Mouse (Mus musculus) testis, adult 2 months (tissue): ENCODE measurements around the gene Gm45021. TPM values are rescaled to one million over a fixed set of nuclear protein-coding genes. Genes with fewer than 3 reads are reported as not detected.

Experiments used
- H3K27ac ChIP-seq: fragments of 200-500 bp; 2 replicates; pipeline ENCODE4 v1.5.1; 2012; ENCODE audit warnings: low read depth, low read length; ENCODE audit not compliant: control insufficient read depth, insufficient read depth
- H3K27me3 ChIP-seq: fragments of 200-500 bp; 2 replicates; pipeline ENCODE4 v1.6.1; 2012; ENCODE audit warnings: mild to moderate bottlenecking, low read length, moderate library complexity; ENCODE audit not compliant: control insufficient read depth, insufficient read depth
- H3K36me3 ChIP-seq: fragments of 200-500 bp; 2 replicates; pipeline ENCODE4 v1.6.1; 2012; ENCODE audit warnings: mild to moderate bottlenecking, low read length; ENCODE audit not compliant: control insufficient read depth, insufficient read depth
- H3K4me1 ChIP-seq: fragments of 200-500 bp; 2 replicates; pipeline ENCODE4 v1.6.1; 2012; ENCODE audit warnings: low read length; ENCODE audit not compliant: control insufficient read depth, insufficient read depth
- H3K4me3 ChIP-seq: fragments of 200-500 bp; 2 replicates; pipeline ENCODE4 v1.5.1; 2012; ENCODE audit warnings: low read depth, mild to moderate bottlenecking, low read length, moderate library complexity, mixed read lengths; ENCODE audit not compliant: control insufficient read depth
- CTCF ChIP-seq: fragments of 200-500 bp; IDR thresholded peaks from 2 replicates; pipeline ENCODE4 v1.5.1; 2012; ENCODE audit warnings: low read depth, mild to moderate bottlenecking, inconsistent platforms, low read length, moderate library complexity; ENCODE audit not compliant: control insufficient read depth, insufficient read depth, insufficient replicate concordance
- POLR2A ChIP-seq: fragments of 200-500 bp; IDR thresholded peaks from 2 replicates; pipeline ENCODE4 v1.6.1; 2012; ENCODE audit warnings: low read depth, mild to moderate bottlenecking, inconsistent platforms, low read length, moderate library complexity; ENCODE audit not compliant: control insufficient read depth
- polyA plus RNA-seq: library from polyadenylated mRNA; depleted of rRNA; stranded (reverse); fragments of >200 nt; gene quantifications from 2 replicates; pipeline ENCODE4 v1.2.3, GENCODE M21; 2012

The Gm45021 gene
- polyA plus RNA-seq, 1 experiment: not detected

DNA sequence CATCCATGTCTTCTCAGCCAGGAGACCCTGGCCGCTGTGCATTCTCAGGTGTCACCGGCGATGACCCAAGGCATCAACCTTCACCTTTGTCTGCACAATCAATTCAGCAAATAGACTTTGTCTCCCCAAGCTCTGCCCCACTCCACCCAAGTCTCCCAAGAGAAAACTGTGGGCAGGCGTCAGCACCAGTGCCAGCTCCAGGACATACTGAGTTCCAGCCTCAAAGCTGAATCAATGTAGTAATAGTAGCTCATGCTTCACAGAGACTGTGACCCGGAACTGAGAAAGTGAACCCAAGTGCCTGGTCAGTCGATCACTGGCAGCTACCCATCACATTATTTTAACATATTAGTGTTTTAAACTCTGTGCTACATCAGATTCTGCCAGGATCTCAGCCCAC lies 41.1 kb upstream of the Gm45021 start:
- no peak overlapping the region for H3K27ac ChIP-seq
- no peak overlapping the region for H3K4me3 ChIP-seq
- H3K4me1 ChIP-seq: peaks cover 3% of the 10 kb centered on the region; the same call in 1 of the 2 replicates
- no peaks in the 10 kb centered on the region for H3K36me3 ChIP-seq
- no peaks in the 10 kb centered on the region for H3K27me3 ChIP-seq
- TF ChIP-seq POLR2A (no peak), CTCF (no peak)

DNA sequence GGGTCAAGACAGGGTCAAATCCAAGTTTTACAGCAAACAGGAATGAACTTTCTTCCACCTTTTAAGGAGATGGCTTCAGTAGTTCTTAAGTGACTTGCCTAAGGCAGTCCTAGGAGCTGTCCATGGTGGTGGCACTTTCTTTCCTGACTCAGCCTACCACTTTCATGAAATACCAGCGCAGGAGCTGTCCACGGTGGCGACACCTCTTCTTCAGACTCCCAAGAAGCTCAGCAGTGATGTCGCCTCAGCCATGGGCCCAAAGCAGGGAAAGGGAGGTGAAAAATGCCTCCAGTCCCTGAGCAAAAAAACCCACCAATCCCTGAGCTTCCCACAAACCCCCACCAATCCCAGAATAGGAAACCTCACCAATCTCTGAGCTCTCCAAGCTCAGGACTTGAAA lies 36.5 kb upstream of the Gm45021 start:
- Histone ChIP-seq H3K36me3 (no peaks in the 10 kb centered on the region), H3K4me1 (peaks cover 19% of the 10 kb centered on the region), H3K27me3 (no peaks in the 10 kb centered on the region), H3K4me3 (peak overlapping the region; percentile 17), H3K27ac (no peak overlapping the region)
- TF ChIP-seq POLR2A (no peak), CTCF (no peak)

DNA sequence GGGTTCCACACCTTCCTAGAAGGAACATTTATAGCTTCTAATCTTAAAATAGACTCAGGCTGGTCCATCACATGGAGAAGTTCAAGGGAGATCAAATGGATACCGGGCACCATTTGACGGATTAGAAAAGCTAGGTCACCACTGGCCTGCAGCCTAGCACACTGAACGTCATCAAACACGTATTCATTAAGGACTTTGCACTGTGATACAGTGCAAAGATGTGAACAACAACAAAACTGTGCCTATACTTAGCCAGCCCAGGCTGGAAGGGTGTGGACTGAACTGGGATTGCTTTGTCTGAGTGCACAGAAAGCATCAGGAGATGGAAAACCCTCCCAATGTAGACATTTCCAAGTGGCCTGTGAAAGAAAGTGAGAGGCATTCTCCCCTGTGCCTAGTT lies 35.6 kb upstream of the Gm45021 start:
- H3K4me3 ChIP-seq: peak overlapping the region; percentile 95
- TF ChIP-seq POLR2A (no peak), CTCF (no peak)
- H3K27me3 ChIP-seq: no peaks in the 10 kb centered on the region
- H3K4me1 ChIP-seq: peaks cover 16% of the 10 kb centered on the region
- no peaks in the 10 kb centered on the region for H3K36me3 ChIP-seq
- peak overlapping the region; percentile 99 for H3K27ac ChIP-seq

DNA sequence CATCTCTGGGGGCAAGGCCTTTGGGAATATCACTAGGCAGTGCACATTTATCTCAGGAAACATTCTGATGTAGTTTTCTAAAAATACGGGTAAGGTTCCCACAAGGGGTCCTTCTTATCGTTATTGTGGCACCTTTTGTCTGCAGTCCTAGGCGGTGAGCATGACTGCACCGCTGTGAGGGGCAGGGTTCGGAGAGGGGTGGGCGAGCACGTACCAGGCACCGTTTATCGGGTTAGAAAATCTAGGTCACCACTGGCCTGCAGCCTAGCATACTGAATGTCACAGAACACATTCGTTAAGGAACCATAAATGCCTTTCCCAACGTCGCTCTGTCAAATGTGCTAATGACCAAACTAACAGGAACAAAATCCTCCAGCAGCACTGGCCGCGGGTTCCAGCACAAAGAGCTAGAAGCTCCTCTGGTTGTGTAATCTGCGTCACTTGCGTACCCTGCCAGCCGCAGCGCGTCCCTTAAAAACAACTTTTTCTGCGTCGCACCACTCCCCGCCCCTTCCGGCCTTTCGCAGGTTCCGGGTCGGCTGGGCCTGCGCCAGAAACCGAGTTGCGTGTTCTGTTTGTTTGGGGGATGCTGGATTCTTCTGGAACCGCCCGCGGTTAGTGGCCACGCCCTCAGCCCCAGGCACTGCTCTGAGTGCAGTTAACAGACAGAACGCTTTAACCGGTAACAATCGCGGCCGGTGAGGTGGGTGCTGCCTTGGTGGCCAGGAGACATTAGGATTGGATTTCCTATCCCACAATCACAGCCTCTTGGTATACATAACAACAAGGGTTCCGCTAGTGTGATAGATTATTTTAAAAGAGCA lies 34.9 kb upstream of the Gm45021 start, which contains the start of gene Lrrc61:
Gene Lrrc61, plus strand, starts transcription at position 517 of the 824 bp plus-strand sequence.
- Histone ChIP-seq H3K36me3 (no peaks in the 10 kb centered on the region; the same call in 1 of the 2 replicates), H3K27ac (peak within 1 kb of the TSS; percentile 99), H3K4me1 (peaks cover 16% of the 10 kb centered on the region), H3K27me3 (no peaks in the 10 kb centered on the region), H3K4me3 (peak within 1 kb of the TSS; percentile 95)
- no peak for TF ChIP-seq CTCF
- peak; percentile 92 for TF ChIP-seq POLR2A

DNA sequence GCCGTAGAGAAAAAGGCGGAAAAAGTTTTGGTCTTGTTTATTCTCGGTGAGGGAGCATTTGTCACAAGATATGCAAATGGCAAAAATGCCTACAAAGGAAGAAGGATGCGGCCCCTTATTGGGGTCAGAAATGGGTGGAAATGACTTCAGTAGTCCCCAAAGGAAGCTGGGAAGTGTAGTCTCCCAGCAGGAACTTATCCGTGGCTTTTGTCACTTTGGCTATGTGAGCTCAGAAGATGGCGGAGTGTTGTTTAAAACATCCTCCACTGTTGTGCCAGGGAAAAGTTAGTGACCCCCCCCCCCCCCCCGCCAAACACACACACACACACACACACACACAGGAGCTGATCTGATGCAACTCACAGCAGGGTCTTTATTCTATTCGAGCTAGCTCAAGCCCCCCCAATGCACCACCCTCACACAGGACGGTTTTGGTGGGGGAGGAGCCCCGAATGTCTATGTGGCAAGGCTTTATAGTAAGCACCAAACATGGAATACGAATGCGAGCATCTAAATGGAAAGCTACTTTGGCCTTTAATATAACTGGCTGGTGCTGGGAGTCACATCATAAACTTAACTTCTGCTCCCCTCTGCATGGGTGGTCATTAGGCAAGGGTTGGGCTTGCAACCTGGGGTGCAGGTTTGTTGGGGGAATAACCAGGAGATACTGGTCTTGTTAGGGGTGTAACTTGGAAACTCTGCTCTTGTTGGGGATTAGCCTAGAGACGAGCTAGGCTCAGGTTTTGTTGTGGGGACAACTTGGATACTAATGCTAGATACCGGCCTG lies 34.1 kb upstream of the Gm45021 start:
- peaks cover 16% of the 10 kb centered on the region for H3K4me1 ChIP-seq
- H3K4me3 ChIP-seq: peak overlapping the region; percentile 95
- H3K27me3 ChIP-seq: no peaks in the 10 kb centered on the region
- H3K27ac ChIP-seq: peak overlapping the region; percentile 99
- H3K36me3 ChIP-seq: no peaks in the 10 kb centered on the region; the same call in 1 of the 2 replicates
- TF ChIP-seq POLR2A (no peak), CTCF (no peak)

DNA sequence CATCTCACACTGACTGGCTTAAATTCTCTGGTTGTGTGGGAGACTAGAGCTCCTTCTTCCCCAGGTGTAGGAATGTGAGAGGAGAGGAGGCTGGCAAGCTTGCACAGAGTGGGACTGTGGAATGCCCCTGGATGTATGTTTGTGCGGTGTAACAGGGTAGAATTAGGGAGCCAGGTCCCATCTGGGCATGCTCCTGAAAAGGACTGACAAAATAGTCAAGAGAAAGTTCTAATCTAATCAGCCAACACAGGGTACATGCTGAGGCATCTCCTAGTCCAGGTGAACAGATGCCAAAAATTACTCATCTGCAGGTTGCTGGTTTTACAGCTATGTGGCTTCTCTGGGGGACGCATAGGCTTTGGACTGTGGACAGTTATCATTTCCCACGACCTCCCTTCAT lies 33.5 kb upstream of the Gm45021 start:
- H3K4me3 ChIP-seq: peak overlapping the region; percentile 95
- H3K36me3 ChIP-seq: no peaks in the 10 kb centered on the region; the same call in 1 of the 2 replicates
- TF ChIP-seq POLR2A: no peak
- no peak for TF ChIP-seq CTCF
- peak overlapping the region; percentile 99 for H3K27ac ChIP-seq
- no peaks in the 10 kb centered on the region for H3K27me3 ChIP-seq
- peaks cover 16% of the 10 kb centered on the region for H3K4me1 ChIP-seq
